Mouse (Mus musculus): Measurements from ENCODE around the gene Cfap99. TPM values are rescaled to one million over a fixed set of nuclear protein-coding genes. Genes with fewer than 3 reads are reported as not detected.
A peak's percentile ranks its signal among the peaks of the same experiment; 100 is the strongest.

Cfap99 gene
- total and polyA plus RNA-seq, 2 experiments from 2014 or later: 0.13 TPM; not detected in 1

GRCm38 (mm10) chr5:34335539-34336096, 47.2 kb downstream of the Cfap99 start:
- no peak; the same call in 1 of the 2 replicates for ATAC-seq
- peak overlapping the region; percentile 98 for H3K9ac ChIP-seq (replicated peaks; ENCODE audit: low read length)
- no peaks in the 10 kb centered on the region for H3K27me3 ChIP-seq (ENCODE audit: insufficient read depth, low read length)
- peak overlapping the region; percentile 96 for H3K4me3 ChIP-seq (ENCODE audit: low read length)
- H3K4me1 ChIP-seq (ENCODE audit: insufficient read depth, low read length): peaks cover 8% of the 10 kb centered on the region
- WGBS: 3% methylated on average over 21 of the region's 21 CpGs
- no peaks in the 10 kb centered on the region for H3K9me3 ChIP-seq (ENCODE audit: low read length)
- H3K4me2 ChIP-seq (ENCODE audit: low read depth, low read length): peak overlapping the region; percentile 91
- no peaks in the 10 kb centered on the region for H3K36me3 ChIP-seq (ENCODE audit: insufficient read depth, low read length)
- H3K27ac ChIP-seq: peak overlapping the region; percentile 88
- TF ChIP-seq CTCF (IDR thresholded peaks at IDR 0.05; ENCODE audit: low read depth): no peak
- DNase-seq (ENCODE audit: low spot score): no peak

DNA sequence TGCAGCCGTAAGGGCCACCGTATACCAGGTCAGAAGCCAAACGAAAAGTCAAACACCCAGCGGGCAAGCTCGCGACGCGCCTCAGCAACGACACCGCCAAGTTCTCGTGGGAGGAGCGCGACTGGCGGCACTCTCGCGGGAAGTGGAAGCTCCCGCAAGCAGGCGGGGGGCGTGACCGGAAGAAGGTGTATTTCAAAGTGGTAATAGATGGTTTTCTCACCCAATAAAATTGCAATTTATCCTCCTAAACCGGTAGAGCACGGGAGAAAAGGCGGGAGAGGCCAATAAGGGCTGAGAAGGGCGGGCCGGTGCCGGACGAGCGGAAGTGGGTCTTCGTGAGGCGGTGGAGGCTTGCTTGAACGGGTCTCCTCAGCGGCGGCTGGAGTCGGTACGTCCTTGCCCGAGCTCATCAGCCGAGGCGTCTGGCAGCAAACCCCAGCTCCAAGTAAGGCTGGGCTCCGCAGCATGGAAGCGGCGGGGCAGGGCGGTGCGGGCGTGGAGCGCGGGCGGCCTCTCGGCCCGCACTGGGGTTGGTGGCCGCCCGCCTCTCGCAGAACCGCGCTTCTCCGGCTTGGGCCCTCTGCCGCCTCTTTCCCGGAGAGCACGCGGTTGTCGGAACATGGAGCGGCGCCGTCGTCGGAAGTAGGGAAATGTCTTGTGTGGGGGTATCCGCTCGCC, 47.8 kb downstream of the Cfap99 start, which contains the start of gene Rnf4:
TSS of gene Rnf4 (plus strand) at position 193 of the 678 bp plus-strand sequence.
- ATAC-seq (peak; percentile 99), DNase-seq (ENCODE audit: low spot score) (peak; percentile 99)
- H3K9me3 ChIP-seq (ENCODE audit: low read length): no peaks in the 10 kb centered on the region
- TF ChIP-seq CTCF (IDR thresholded peaks at IDR 0.05; ENCODE audit: low read depth): no peak
- WGBS: under 1% methylated on average over 67 of the region's 67 CpGs
- H3K27ac ChIP-seq: peak within 1 kb of the TSS; percentile 98
- peaks cover 8% of the 10 kb centered on the region for H3K4me1 ChIP-seq (ENCODE audit: insufficient read depth, low read length)
- H3K4me3 ChIP-seq (ENCODE audit: low read length): peak within 1 kb of the TSS; percentile 96
- peak within 1 kb of the TSS; percentile 91 for H3K4me2 ChIP-seq (ENCODE audit: low read depth, low read length)
- H3K36me3 ChIP-seq (ENCODE audit: insufficient read depth, low read length): no peaks in the 10 kb centered on the region
- H3K9ac ChIP-seq (replicated peaks; ENCODE audit: low read length): peak within 1 kb of the TSS; percentile 98
- no peaks in the 10 kb centered on the region for H3K27me3 ChIP-seq (ENCODE audit: insufficient read depth, low read length)

DNA sequence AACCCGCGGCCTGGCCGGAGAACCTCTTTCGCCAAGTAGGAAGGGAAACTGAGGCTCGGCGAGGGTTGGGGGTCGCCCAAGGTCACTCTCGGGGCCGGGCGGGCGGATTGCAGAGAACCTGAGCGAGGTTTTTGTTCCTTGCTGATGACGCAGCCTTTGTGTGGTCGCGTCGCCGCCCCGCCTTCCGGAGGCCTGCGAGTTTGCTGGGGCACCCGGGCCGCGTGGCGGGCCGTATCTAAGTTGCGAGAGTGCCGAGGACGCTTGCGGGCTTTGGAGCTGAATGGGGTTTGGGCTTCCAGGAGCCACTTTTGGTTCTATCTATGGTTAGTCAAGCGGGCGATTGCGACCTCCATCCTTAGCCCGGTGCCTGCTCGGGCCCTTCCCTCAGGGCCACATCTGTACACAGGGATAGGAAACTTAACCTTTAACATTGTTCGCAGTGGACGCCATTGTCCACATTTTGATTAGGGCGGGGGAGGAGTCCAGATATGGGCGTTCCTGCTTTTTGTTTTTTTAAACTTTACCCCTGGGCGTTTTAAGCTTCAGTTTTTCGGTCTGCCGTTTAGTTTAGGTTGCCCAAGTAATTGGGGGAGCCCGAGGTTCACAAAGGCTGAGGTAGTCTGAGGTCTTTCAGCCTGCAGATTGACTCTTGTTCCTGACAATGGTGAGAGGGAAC, 48.5 kb downstream of the Cfap99 start:
- 2% methylated on average over 42 of the region's 42 CpGs for WGBS
- ATAC-seq: 0 out of 2 replicates have a peak, but pooled peaks have one; percentile 10

DNA sequence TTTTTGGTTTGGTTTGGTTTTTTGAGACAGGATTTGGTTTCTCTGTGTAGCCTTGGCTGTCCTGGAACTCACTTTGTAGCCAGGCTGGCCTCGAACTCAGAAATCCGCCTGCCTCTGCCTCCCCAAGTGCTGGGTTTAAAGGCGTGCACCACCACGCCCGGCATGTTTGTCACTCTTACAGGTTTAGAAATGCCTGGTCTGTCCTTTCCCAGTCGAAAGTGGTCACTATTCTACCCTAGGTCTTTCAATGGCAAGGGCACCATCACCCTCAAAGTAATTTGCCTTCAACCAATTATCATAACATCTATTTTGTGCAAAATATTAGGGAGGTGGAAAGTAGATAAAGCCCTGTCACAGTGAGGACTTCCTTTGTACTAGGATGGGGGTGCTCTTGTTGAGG, 51.8 kb downstream of the Cfap99 start:
- H3K36me3 ChIP-seq (ENCODE audit: insufficient read depth, low read length): peaks cover 8% of the 10 kb centered on the region; the same call in 1 of the 2 replicates
- H3K4me3 ChIP-seq (ENCODE audit: low read length): no peak overlapping the region
- peaks cover 8% of the 10 kb centered on the region for H3K4me1 ChIP-seq (ENCODE audit: insufficient read depth, low read length)
- no peak overlapping the region for H3K9ac ChIP-seq (replicated peaks; ENCODE audit: low read length)
- H3K27me3 ChIP-seq (ENCODE audit: insufficient read depth, low read length): no peaks in the 10 kb centered on the region
- no peak overlapping the region for H3K4me2 ChIP-seq (ENCODE audit: low read depth, low read length)
- WGBS: 95% methylated on average over 6 of the region's 6 CpGs
- H3K27ac ChIP-seq: no peak overlapping the region
- H3K9me3 ChIP-seq (ENCODE audit: low read length): no peaks in the 10 kb centered on the region
- ATAC-seq: no peak
- DNase-seq (ENCODE audit: low spot score): no peak
- no peak for TF ChIP-seq CTCF (IDR thresholded peaks at IDR 0.05; ENCODE audit: low read depth)

More for the DNA sequence above, 48.5 kb downstream of the Cfap99 start:
- no peaks in the 10 kb centered on the region for H3K9me3 ChIP-seq (ENCODE audit: low read length)
- peak overlapping the region; percentile 91 for H3K4me2 ChIP-seq (ENCODE audit: low read depth, low read length)
- H3K4me3 ChIP-seq (ENCODE audit: low read length): peak overlapping the region; percentile 96
- H3K27ac ChIP-seq: peak overlapping the region; percentile 98
- TF ChIP-seq CTCF (IDR thresholded peaks at IDR 0.05; ENCODE audit: low read depth): no peak
- peak overlapping the region; percentile 98 for H3K9ac ChIP-seq (replicated peaks; ENCODE audit: low read length)
- no peaks in the 10 kb centered on the region for H3K36me3 ChIP-seq (ENCODE audit: insufficient read depth, low read length)
- H3K27me3 ChIP-seq (ENCODE audit: insufficient read depth, low read length): no peaks in the 10 kb centered on the region
- peak; percentile 60 for DNase-seq (ENCODE audit: low spot score)
- peaks cover 8% of the 10 kb centered on the region for H3K4me1 ChIP-seq (ENCODE audit: insufficient read depth, low read length)

DNA sequence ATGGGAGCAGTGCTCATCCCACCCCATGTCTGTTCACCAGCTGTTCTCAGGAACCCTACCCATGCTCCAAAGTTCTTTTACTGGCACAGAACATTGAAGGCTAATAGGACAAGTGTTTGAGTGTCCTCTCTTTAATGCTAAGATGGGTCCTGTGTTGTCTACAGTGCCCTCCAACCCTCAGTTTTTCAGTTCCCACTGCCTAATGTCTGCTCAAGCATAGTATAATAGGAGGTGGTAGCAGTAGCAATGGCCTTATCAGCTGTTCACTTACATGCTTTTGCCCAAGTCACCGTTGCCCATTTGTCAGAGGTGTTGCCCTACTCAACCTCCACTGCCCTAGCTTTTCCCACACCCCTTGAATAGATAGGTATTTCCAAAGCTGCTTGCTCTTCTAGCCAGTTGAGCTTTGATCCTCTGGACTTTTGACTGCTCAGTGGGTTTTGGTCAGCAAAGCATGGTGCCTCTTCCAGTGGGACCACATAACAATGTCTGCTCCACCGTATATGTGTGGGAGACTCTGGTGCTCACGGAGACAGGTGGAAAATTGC, 63.8 kb downstream of the Cfap99 start:
- Histone ChIP-seq H3K9me3 (ENCODE audit: low read length) (no peaks in the 10 kb centered on the region), H3K4me3 (ENCODE audit: low read length) (no peak overlapping the region), H3K4me1 (ENCODE audit: insufficient read depth, low read length) (no peaks in the 10 kb centered on the region), H3K27ac (no peak overlapping the region), H3K36me3 (ENCODE audit: insufficient read depth, low read length) (peaks cover 54% of the 10 kb centered on the region), H3K9ac (replicated peaks; ENCODE audit: low read length) (no peak overlapping the region), H3K27me3 (ENCODE audit: insufficient read depth, low read length) (no peaks in the 10 kb centered on the region), H3K4me2 (ENCODE audit: low read depth, low read length) (no peak overlapping the region)
- no peak for TF ChIP-seq CTCF (IDR thresholded peaks at IDR 0.05; ENCODE audit: low read depth)
- ATAC-seq: no peak
- 93% methylated on average over 3 of the region's 3 CpGs for WGBS
- no peak for DNase-seq (ENCODE audit: low spot score)

GRCm38 (mm10) chr5:34360261-34360660, 71.9 kb downstream of the Cfap99 start:
- Histone ChIP-seq H3K4me1 (ENCODE audit: insufficient read depth, low read length) (no peaks in the 10 kb centered on the region), H3K9ac (replicated peaks; ENCODE audit: low read length) (no peak overlapping the region), H3K9me3 (ENCODE audit: low read length) (no peaks in the 10 kb centered on the region), H3K4me2 (ENCODE audit: low read depth, low read length) (no peak overlapping the region), H3K27ac (no peak overlapping the region), H3K4me3 (ENCODE audit: low read length) (no peak overlapping the region), H3K36me3 (ENCODE audit: insufficient read depth, low read length) (no peaks in the 10 kb centered on the region), H3K27me3 (ENCODE audit: insufficient read depth, low read length) (no peaks in the 10 kb centered on the region)
- no peak for ATAC-seq
- 90% methylated on average over 3 of the region's 3 CpGs for WGBS
- DNase-seq (ENCODE audit: low spot score): no peak
- TF ChIP-seq CTCF (IDR thresholded peaks at IDR 0.05; ENCODE audit: low read depth): no peak

All from hindbrain, postnatal 0 days (tissue).